Mouse (Mus musculus) cerebellum, adult 2 months (tissue): ENCODE measurements around the gene Stard3.

Experiments
- CTCF ChIP-seq: fragments of 200-500 bp; IDR thresholded peaks from 2 replicates; pipeline ENCODE4 v1.5.1; 2011; ENCODE audit warnings: low read depth, mild to moderate bottlenecking, control low read depth, low read length, moderate library complexity, borderline replicate concordance; ENCODE audit not compliant: insufficient read depth
- POLR2A ChIP-seq: fragments of 200-500 bp; IDR thresholded peaks from 2 replicates; pipeline ENCODE4 v1.6.1; 2011; ENCODE audit warnings: low read length, control low read depth, borderline replicate concordance; ENCODE audit not compliant: insufficient read depth

DNA sequence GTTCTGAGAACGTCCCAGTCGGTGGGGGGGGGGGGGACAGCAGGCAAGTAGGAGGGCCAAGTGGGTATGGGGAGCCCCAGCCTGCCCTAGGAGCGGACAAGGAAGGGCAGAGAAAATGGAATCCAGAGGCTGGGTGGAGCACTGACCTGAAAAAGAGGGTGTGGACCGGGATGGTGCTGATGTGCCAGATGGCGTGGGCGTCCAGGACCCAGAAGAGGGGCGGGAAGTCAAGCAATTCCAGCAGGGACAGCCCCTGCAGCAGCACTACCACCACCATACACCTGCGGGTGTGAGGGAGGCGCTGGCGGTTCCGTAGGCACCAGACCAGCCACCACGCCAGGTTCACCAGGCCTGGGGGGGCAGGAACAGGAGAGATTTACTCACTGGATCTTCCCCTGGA, 32.0 kb downstream of the Stard3 start:
- TF ChIP-seq CTCF: no peak
- no peak for TF ChIP-seq POLR2A
